Mouse (Mus musculus) midbrain, embryonic 10.5 days (tissue): Measurements from ENCODE around the gene Rnf111. TPM values are rescaled to one million over a fixed set of nuclear protein-coding genes. Genes with fewer than 3 reads are reported as not detected.

Experiments used
- DNase-seq: peaks from one replicate; pipeline ENCODE4 v3.0.0-alpha.2; 2017; ENCODE audit warnings: low spot score
- H3K27ac ChIP-seq: fragments of 300-500 bp; sonication (generic); replicated peaks from 2 replicates; pipeline ENCODE4 v1.5.1; 2016; ENCODE audit warnings: mild to moderate bottlenecking
- H3K27me3 ChIP-seq: fragments of 300-500 bp; sonication (generic); 2 replicates; pipeline ENCODE4 v1.6.1; 2016; ENCODE audit warnings: low read depth, mild to moderate bottlenecking; ENCODE audit not compliant: poor library complexity, severe bottlenecking
- H3K36me3 ChIP-seq: fragments of 300-500 bp; sonication (generic); 2 replicates; pipeline ENCODE4 v1.6.1; 2016; ENCODE audit warnings: mild to moderate bottlenecking, moderate library complexity
- H3K4me1 ChIP-seq: fragments of 300-500 bp; sonication (generic); 2 replicates; pipeline ENCODE4 v1.6.1; 2016
- H3K4me3 ChIP-seq: fragments of 300-500 bp; sonication (generic); 2 replicates; pipeline ENCODE4 v1.5.1; 2016; ENCODE audit warnings: mild to moderate bottlenecking, moderate library complexity
- H3K9me3 ChIP-seq: fragments of 300-500 bp; sonication (generic); replicated peaks from 2 replicates; pipeline ENCODE4 v1.6.1; 2016; ENCODE audit warnings: mild to moderate bottlenecking
- WGBS: fragments of 180-500 bp; shearing (Covaris S2); methylation state at CpG from one replicate; pipeline ENCODE4 v1.1.7; 2016; 5-methylcytosine and 5-hydroxymethylcytosine counted together
- microRNA-seq: library from miRNA; unstranded; fragments of <30 nt; microRNA quantifications from one replicate; pipeline ENCODE4, GENCODE M21; 2017
- polyA plus RNA-seq: library from polyadenylated mRNA; unstranded; fragments of >200 nt; fragmentation: Nextera tagmentation; extraction: Ambion mirVana; gene quantifications from 2 replicates; pipeline ENCODE4 v1.2.1, GENCODE M21; 2016

The Rnf111 gene
- polyA plus RNA-seq, 1 experiment from 2014 or later: 33.2 TPM

GRCm38 (mm10) chr9:70384958-70385728, 118.4 kb downstream of the Rnf111 start:
- Histone ChIP-seq H3K9me3 (no peaks in the 10 kb centered on the region), H3K4me1 (no peaks in the 10 kb centered on the region), H3K36me3 (peaks cover 13% of the 10 kb centered on the region), H3K27ac (no peak overlapping the region), H3K27me3 (no peaks in the 10 kb centered on the region), H3K4me3 (no peak overlapping the region)
- no peak for DNase-seq
- 91% methylated on average over 18 of the region's 18 CpGs for WGBS

- peaks cover 13% of the 10 kb centered on the region for H3K36me3 ChIP-seq
- H3K4me3 ChIP-seq: no peak overlapping the region
- no peak overlapping the region for H3K27ac ChIP-seq
- 96% methylated on average over 4 of the region's 4 CpGs for WGBS
- no peak for DNase-seq
- H3K4me1 ChIP-seq: no peaks in the 10 kb centered on the region
- H3K9me3 ChIP-seq: no peaks in the 10 kb centered on the region
- no peaks in the 10 kb centered on the region for H3K27me3 ChIP-seq
These were observed 119.0 kb downstream of the Rnf111 start for GRCm38 (mm10) chr9:70384494-70384893.

- 85% methylated on average over 10 of the region's 10 CpGs for WGBS
These were observed 119.8 kb downstream of the Rnf111 start for GRCm38 (mm10) chr9:70383750-70384149.

GRCm38 (mm10) chr9:70382091-70382490, 121.4 kb downstream of the Rnf111 start:
- no peaks in the 10 kb centered on the region for H3K4me1 ChIP-seq
- H3K36me3 ChIP-seq: peaks cover 30% of the 10 kb centered on the region
- DNase-seq: no peak
- no peak overlapping the region for H3K4me3 ChIP-seq
- H3K27ac ChIP-seq: no peak overlapping the region
- H3K9me3 ChIP-seq: no peaks in the 10 kb centered on the region
- WGBS: 90% methylated on average over 12 of the region's 12 CpGs
- no peaks in the 10 kb centered on the region for H3K27me3 ChIP-seq

More at GRCm38 (mm10) chr9:70383750-70384149, 119.8 kb downstream of the Rnf111 start:
- H3K4me1 ChIP-seq: no peaks in the 10 kb centered on the region
- DNase-seq: no peak
- no peak overlapping the region for H3K4me3 ChIP-seq
- H3K27me3 ChIP-seq: no peaks in the 10 kb centered on the region
- no peak overlapping the region for H3K27ac ChIP-seq
- H3K36me3 ChIP-seq: peaks cover 16% of the 10 kb centered on the region
- no peaks in the 10 kb centered on the region for H3K9me3 ChIP-seq

- H3K9me3 ChIP-seq: no peaks in the 10 kb centered on the region
- no peaks in the 10 kb centered on the region for H3K27me3 ChIP-seq
- no peak overlapping the region for H3K27ac ChIP-seq
- 89% methylated on average over 7 of the region's 7 CpGs for WGBS
- no peak overlapping the region for H3K4me3 ChIP-seq
- peaks cover 38% of the 10 kb centered on the region for H3K36me3 ChIP-seq
- no peaks in the 10 kb centered on the region for H3K4me1 ChIP-seq
- no peak for DNase-seq
These were observed 123.7 kb downstream of the Rnf111 start for GRCm38 (mm10) chr9:70379502-70380467.

Small RNA genes lying within 50 kb of the gene (microRNA-seq; reads per million reads assigned to microRNA genes)
- gene Mir5626: 12.0 reads per million, percentile 25 among the genes with 10 or more reads in this experiment

Other genes with a start within 250 kb of the Rnf111 start
- 228 and 245 TPM in 2 replicates for gene Ccnb2, start 82.2 kb downstream of the Rnf111 start, polyA plus RNA-seq
- 62.2 and 63.5 TPM in 2 replicates for gene Sltm, start 39.0 kb upstream of the Rnf111 start, polyA plus RNA-seq
- gene Gm10642, start 152.5 kb upstream of the Rnf111 start, polyA plus RNA-seq: 0.25 and 0.33 TPM in 2 replicates
- 5.0 and 6.4 TPM in 2 replicates for gene Mindy2, start 153.4 kb upstream of the Rnf111 start, polyA plus RNA-seq
- gene Adam10, start 175.3 kb upstream of the Rnf111 start, polyA plus RNA-seq: 66.2 and 72.7 TPM in 2 replicates